Mouse (Mus musculus) CD8-positive naive resting alpha-beta T cell, adult 57 days (primary cell): ENCODE results near the gene Itfg2. TPM values are rescaled to one million over a fixed set of nuclear protein-coding genes. Genes with fewer than 3 reads are reported as not detected.

Experiments used
- total RNA-seq: library from RNA; stranded (reverse); gene quantifications from one replicate; pipeline ENCODE4 v1.2.4, GENCODE M21; 2023

Gene Itfg2
- 59.7 TPM for total RNA-seq

DNA sequence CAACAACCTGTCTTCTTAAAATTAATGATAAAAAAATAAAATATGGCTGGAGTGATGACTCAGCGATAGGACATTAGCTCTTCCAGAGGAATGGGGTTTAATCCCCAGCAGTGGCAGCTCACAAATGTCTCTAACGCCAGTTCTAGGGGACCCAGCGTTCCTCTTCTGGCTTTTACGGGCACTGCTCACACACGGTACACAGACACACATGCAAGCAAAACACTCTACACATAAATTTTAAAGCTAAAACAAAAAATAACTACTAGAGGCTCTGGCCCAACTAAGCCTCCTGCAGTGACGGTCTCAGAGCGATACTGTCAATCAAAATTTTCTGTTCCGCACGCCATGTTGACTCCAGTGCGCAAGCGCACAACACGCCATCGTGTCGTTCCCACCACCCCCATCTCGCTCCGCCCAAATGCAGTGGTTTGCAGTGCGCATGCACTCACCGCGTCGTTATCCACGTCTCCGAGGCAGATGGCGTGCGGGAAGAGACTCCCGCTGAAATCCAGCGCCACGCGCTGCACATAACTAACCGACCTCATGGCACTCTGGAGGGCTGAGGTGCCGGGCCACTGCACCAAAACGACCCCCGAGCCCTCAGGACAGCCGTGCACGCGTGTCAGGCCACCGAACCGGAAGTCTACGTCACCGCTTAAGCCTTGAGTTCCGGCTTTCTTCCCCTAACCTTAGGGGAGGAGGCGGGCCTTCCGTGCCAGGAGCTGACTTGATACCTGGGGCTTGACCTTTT lies at the start of gene Itfg2:
TSS of gene Itfg2 (minus strand) at position 663 of the 751 bp plus-strand sequence.

GRCm38 (mm10) chr6:128438317-128438870 lies 13.7 kb upstream of the Itfg2 start, which contains the start of gene Fkbp4:
Fkbp4 (minus strand) TSS chr6:128438677.

DNA sequence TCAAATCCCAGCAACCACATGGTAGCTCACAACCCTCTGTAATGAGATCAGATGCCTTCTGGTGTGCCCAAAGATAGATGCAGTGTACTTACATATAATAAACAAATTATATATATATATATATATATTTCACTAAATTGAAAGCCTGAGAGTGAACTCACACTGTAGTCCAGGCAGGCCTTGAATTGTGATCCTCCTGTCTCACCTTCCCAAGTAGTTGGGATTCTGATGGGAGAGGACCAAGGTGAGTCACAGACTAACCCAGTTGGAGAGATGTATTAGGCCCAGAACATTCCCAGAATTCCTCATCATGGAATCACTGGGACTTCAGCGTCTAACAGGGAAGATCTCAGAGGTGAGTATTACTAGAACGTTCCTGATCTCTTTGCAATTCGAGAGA lies 25.7 kb downstream of the Itfg2 start, which contains the start of gene Nrip2:
TSS of gene Nrip2 (plus strand) at position 301 of the 400 bp plus-strand sequence.

DNA sequence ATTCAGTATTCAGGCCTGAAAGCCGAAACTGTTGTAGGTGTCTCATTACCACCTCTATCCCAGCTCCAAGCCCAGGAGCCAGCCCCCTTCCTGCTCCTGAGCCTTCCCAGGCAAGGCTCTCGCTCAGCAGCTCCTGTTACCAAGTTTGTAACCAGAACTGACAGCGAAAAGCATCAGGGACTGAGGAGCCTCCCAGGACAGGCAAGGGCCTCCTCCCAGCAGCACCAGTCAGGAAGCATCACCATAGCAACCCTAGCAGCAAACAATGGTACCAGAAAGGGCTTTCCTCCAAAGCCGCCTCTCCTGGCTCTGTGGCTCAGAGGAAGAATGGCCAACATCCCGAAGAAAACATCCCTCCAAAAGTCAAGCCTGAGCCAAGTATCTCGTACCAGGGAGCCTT lies 49.5 kb downstream of the Itfg2 start, which contains the start of the genes Tex52 and Gm44596:
TSS of gene Tex52 (plus strand) at position 265 of the 400 bp plus-strand sequence.
TSS of gene Gm44596 (plus strand) at position 312 of the 400 bp plus-strand sequence.

DNA sequence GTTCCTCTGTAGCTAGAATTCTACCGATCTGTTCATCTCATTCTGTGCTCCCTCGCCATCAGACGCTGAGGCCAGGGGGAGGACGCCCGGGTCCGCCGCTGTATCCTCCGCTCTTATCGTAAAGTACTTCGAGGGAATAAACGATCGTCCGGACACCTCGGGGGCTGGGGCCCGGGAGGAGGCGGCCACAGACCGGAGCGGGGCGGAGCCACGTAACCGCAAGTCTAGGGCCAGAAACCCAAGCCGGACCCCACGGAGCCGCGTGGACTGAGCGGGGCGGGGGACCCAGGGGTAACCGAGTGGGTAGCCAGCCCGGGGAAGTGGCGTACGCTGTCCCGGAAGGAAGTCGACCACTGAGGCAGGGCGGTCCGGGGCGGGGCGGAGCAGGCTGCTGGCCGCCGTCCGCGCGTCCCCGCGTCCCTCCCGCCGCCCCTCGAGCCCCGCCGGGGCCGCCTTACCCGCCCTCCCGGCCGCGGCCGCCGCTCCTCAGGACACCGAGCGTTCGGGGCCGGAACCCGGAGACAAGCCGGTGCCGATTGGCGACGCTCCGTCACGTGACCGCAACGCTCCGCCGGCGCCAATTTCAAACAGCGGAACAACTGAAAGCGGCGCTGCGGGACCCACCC lies 62.2 kb downstream of the Itfg2 start, which contains the start of the genes Rhno1 and Foxm1:
TSS of gene Rhno1 (minus strand) at position 531 of the 626 bp plus-strand sequence.
TSS of gene Foxm1 (plus strand) at position 587 of the 626 bp plus-strand sequence.

Other genes starting within 250 kb of the Itfg2 start
- not detected for gene Tead4, start 124.1 kb downstream of the Itfg2 start, total RNA-seq
- 10.3 TPM for gene Tulp3, start 69.1 kb downstream of the Itfg2 start, total RNA-seq
- 41.6 TPM for gene Rhno1, start 62.0 kb downstream of the Itfg2 start, total RNA-seq
- 7.1 TPM for gene Foxm1, start 62.0 kb downstream of the Itfg2 start, total RNA-seq
- not detected for gene Tex52, start 49.5 kb downstream of the Itfg2 start, total RNA-seq
- gene Gm44596, start 49.4 kb downstream of the Itfg2 start, total RNA-seq: not detected
- not detected for gene Nrip2, start 25.6 kb downstream of the Itfg2 start, total RNA-seq
- 89.4 TPM for gene Fkbp4, start 13.7 kb upstream of the Itfg2 start, total RNA-seq
- gene Pzp, start 101.8 kb upstream of the Itfg2 start, total RNA-seq: not detected
- not detected for gene A2ml1, start 156.7 kb upstream of the Itfg2 start, total RNA-seq
- not detected for gene Klrb1a, start 198.6 kb upstream of the Itfg2 start, total RNA-seq
- gene Clec2h, start 237.5 kb upstream of the Itfg2 start, total RNA-seq: 11.2 TPM